Mouse (Mus musculus) cerebellum, adult 11 months (tissue): Measurements from ENCODE around the gene Ctf1.

ENCODE experiments used
- DNase-seq: peaks from one replicate; pipeline ENCODE4 v3.0.0; 2022

The Ctf1 gene

DNA sequence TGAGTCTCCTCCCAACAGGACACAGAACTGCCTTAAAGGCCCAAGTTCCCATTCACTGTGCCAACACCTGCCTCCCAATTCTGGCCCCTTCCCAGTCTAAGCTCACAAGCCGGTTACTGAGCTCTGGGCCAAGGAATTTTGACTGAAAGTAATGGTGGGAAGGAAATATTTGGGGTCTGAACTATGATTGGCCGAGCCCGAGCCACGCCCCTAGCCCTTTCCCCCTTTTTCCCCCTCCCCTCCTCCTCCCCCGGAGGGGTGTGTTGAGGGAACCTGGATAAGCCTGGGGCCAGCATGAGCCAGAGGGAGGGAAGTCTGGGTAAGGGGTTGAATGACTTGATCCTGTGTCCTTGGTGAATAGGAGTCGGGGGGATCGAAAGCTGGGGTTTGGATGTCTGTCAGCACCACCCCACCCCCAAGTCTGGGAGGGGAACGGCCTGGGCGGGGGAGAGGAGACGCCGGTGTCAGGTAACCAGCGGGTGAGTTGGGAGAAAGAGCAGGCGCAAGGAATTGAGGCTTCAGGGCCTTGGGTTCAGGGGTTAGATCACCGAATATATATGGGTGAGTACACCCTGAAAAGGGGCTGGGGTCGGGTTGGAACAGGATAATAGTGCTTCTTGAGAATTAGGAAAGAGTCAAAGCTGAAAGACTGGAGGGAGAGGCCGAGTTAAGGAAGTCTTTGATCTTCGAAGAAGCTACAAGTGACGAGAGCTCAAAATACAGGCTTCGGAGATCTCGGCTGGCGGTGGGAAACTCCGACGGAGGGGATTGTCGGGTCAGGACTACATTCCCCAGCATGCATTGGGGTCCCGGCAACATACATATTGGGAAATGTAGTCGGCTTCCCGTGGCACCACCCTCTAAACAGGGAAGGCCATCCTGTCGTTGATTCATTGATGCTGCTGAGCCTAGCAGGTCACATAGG lies at the start of gene Ctf1:
Gene Ctf1 (plus strand): TSS at position 276 of the 925 bp plus-strand sequence.
- peak; percentile 71 for DNase-seq

DNA sequence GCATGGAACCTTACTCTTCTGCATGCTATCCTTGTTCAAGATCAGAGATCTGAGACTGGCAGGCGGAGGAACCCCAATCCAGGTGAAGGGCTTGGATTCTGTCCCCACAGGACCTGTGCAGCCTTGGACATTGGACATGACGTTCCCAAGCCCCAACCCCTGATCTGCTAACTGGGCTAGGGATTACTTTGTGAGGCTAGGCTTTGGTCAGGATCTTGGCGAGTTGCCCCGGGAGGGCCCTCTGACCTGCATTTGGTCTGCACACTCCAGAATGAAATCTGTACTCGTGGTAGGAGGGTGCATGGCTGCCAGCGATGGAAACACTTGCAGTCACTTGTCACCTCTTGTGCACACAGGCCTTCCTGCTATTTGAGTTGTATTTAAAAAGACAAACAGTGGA lies 49.6 kb upstream of the Ctf1 start:
- no peak for DNase-seq

DNA sequence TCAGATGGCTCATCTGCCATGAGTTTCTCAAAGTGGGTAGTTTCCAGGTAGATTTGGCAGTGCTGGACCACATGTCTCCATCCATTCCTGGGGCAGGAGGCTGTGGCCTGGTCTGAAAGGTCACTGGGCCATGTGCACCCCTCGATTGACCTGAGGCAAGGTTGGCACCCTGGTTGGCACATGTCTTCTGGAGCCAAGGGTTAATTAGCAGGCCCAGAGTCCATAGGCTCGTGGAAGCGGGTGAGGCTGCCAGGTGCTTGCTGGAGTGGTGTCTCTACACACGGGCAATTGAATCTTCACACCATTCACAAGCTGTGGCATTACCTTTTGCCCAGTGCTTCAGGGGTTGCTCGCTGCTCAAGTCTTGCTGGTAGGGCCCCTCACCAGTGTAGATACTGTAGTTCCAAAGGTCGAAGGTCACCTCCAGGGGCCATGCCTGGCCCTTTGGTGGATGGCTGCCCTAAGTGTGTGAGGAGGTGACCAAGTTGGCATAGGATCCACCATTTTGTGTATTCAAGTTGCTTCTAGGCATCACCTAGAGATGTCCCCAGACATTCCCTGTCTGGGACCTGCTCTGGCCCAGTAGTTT lies 46.4 kb upstream of the Ctf1 start:
- DNase-seq = no peak

DNA sequence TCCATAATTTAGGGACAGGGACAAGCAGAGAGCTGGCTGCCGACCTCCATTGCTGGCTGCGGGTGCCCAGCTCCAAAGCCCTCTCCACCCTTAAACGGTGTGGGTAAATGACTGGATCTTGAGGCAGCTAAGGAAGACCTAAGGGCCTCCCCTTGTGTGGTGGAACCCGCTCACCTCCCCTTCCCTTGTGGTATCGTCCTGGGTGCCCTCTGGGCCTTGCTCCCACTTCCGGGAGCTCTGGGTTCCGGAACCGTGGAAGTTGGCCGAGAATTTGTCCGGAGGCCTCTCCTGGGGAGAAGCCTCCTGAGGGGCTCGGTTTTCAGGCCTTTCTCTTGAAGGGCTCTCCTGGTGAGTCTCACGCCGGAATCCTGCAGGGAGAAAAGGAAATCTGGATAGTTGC lies 45.9 kb upstream of the Ctf1 start:
- DNase-seq = no peak

DNA sequence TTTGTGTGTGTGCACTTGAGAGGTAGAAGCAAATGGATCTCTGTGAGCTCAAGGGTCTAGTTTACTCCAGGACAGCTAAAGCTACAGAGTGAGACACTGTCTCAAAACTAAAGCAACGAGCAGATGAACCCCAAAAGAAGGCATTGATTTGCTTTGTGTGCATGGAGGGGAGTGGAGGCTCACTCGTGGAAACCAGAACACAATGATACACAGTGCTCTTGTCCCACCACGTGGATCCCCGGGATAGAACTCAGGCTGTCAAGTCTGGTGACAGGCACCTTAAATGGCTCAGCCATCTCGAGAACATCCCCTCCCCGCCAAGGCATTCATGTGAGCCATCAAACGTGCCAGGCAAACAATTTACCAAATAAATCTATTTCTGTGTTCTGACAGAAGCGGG lies 45.4 kb upstream of the Ctf1 start:
- DNase-seq = no peak

DNA sequence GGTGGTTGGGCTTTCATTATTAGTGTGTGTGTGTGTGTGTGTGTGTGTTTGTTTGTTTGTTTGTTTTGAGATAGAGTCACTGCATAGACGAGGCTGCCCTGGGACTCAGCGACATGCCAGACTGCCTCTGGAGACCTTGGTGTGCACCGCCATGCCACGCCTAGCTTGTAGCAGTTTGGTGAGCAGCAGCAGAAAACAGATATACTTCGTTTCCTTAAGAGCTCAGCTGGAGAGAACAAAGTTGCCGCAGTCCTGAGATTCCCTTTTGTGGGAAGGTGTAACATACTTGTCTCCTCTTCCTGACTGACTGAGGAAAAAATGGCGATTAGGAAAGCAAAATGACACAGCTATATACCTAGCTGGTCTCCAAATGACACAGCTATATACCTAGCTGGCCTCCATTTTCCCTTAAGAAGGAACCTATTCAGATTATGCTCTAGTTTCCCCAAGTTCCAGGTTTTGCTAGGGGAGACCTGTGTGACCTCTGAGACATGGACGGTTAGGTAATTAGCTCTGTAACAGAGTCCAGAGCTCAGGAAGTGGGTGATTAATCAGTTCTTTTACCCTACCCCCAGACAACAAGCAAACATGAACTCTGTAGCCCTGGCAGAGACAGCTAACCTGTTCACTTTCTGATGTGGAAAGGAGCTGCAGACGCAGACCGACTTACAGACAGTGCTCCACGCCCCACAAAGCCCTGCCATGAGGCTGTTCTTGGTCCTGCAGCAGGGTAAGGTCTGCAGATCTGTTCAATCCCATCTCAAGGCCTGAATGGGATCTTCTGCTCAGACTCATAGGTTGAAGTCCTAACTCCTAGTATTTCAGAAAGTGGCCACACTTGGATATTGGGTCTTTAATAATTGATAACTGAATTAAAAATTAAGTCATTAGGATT lies 40.4 kb upstream of the Ctf1 start:
- no peak for DNase-seq

DNA sequence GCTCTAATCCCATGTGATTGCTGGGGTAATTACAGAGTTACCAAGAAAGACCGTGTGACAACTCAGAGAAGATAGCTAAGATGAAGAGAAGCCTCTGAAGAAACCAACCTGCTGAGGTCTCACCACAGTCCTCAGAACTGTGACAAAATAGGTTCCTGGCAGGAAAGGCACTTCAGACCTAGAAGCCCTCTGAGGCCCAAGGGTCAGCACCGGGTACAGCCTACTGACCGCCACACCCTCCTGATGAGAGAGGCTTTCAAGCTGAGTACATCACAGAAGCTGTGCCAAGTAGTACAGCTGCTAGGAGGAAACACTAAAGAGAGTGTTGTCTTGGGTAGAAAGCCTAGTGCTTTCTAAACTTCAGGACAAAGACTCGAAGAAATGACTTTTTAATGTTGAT lies 39.8 kb upstream of the Ctf1 start:
- DNase-seq = no peak

DNA sequence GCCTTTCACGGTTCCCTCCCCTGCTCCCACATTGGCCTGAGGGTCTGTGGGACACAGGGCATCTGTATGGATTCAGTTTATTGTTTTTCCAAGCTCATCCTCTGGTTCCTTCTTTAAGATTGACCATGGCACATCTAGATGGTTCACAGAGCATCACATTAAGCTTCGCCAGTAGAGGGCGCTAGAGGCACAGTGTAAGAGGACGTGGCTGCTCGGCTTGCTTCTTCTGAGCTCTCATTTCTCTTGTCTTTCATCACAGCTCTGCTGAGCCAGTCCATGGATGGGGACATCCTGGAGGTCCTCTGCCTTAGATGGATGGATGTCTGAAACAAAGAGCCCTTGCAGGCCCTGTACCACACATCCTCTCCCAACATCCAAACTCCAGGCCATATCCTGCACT lies 37.6 kb upstream of the Ctf1 start:
- DNase-seq = peak; percentile 82

DNA sequence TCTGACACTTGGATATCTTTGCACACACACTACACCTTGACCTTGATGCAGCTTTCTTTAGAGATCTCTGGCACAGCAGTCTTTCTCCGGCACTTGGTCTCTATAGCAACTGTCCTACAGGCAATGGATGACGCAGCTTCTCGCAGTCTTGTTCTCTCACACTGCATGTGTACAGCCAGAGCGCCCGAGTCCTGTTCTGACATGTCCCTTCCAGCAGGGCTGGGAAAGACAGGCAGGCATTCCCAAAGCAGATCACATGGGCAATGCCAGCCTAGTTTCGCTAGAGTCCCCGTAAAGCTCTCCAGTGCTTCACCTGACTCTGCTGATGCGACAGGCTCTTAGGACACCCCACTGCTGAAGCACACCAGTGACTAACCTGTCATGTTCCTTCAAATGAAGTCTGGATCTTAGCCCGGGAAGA lies 37.1 kb upstream of the Ctf1 start:
- no peak for DNase-seq

DNA sequence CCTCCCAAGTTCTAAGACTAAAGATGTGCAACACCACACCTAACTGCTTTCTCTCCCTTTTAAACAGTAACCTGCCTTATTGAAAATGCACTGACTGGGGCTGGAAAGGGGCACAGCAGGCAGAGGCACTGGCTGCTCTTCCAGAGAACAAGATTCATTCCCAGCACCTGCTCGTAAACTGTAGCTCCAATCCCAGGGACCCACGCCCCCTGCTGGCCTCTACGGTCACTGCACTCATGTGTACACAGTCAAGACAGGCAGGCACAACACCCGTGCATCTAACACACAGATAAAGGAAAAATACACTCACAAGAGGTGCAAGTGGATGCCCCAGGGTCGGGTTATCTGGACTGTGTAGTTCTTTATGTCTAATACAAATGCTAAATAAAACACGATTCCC lies 35.5 kb upstream of the Ctf1 start:
- DNase-seq = peak; percentile 47

DNA sequence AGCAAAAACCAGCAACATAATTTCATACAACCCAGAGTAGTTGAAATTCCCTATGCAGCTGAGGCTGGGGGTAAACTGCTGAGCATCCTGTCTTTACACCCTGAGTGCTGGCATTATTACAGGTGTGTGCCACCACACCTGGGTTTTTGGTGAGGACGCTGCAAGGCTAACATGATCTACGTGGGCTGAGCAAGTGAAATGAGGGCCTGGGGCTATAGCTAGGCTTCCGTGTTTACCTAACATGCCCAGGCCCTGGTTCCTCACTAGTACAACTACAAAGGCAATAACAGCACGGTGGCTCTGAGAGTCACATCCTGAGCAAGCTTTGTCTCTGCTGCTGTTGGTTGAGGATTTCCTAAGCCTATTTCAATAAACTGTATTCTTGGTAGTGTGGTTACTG lies 34.9 kb upstream of the Ctf1 start:
- DNase-seq = no peak

DNA sequence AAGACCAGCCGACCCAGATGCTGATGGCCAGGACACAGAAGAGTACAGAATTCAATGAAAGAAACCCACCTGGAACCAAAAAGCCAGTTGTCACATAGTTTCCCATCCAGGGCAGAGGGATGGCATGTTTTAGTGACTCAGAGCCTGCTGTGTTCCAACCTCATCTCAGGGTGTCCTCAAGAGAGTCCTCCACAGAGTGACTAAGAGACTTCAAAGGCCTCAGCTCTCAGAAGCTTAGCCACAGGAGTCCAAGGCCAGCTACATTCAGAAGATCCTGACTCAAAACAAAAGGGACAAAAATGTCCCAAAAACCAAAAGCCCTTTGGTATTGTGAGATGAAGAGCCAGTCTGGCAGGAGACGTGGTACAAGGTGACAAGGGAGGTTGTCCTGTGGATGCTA lies 33.7 kb upstream of the Ctf1 start:
- DNase-seq = no peak

DNA sequence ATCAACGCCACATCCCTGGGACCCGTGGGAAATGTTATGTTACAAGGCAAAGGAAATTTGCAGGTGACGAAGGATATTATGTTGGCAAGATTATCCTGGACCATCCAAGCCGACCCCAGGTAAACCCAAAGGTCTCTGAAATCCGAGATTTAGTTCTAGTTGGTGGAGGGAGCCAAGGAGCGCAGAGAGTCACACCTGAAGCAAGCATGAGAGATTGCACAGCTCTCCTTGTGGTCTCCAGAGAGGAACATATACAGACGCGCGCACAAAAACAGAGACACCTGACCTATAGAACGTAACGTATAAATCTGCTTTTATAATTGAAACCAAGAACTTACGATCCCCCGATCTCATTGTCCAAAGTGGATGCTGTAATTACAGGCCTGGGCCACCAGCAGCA lies 32.0 kb upstream of the Ctf1 start:
- DNase-seq = no peak

DNA sequence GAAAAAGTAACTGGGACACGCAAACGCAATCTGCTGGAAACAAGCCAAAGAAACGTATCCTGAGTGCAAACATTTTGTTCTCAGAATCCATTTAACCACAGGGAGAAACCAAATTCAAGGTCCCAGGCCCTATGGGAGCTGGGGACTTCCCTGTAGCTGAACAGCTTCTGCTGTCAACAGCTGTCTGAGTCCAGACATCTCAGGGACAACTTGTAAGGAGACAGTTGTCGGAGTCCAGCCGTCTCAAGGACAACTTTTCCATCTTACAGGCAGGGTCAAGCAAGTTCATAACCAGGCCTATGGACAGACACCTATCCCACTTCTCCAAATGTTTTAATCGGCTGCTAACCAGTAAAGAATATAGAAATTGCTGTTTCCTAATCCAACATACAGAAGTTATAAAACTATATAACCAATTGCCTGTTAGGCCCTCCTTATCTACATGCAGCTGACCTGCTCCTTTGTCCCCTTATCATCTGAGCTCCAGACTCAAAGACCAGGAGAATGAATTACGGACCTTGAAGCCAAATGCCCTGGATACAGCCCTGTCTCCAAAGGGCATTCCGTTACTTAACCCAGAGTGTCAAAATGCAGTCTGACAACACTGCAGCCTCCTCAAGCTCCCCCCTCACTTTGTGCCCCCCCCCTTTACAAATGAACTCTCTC lies 30.5 kb upstream of the Ctf1 start:
- DNase-seq = no peak

DNA sequence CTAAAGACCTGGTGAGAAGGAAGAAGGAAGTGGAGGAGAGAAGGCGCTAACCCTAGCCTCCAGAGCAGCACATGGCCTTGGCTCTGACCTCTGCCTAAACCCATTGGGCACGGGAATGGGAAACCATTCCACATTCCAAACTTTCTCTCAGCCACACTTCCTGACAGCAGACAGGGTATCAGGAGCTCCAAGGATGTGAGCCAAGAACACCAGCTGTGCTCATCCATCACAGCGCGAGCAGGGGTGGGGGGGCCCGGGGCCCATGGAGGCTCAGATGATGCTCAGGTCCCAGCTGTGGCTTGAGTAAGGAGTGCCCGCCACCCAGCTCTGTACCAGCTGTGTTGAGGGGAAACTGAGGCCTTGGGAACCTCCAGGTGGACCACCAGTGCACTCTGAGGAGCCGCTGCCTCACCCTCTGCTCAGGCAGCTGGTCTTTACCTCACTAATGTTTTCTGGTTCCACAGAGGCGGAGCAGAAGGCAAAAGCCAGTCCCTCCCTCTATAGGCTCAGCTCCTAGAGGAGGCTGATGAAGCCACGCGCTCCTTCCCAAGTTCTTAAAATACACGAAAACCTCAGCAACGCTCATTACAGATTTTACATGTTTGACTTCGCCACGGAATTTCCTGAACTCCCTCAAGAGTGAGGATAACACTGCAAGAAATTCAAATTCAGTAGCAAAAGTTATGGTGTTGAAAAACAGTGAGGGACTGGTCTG lies 27.1 kb upstream of the Ctf1 start:
- DNase-seq = no peak

DNA sequence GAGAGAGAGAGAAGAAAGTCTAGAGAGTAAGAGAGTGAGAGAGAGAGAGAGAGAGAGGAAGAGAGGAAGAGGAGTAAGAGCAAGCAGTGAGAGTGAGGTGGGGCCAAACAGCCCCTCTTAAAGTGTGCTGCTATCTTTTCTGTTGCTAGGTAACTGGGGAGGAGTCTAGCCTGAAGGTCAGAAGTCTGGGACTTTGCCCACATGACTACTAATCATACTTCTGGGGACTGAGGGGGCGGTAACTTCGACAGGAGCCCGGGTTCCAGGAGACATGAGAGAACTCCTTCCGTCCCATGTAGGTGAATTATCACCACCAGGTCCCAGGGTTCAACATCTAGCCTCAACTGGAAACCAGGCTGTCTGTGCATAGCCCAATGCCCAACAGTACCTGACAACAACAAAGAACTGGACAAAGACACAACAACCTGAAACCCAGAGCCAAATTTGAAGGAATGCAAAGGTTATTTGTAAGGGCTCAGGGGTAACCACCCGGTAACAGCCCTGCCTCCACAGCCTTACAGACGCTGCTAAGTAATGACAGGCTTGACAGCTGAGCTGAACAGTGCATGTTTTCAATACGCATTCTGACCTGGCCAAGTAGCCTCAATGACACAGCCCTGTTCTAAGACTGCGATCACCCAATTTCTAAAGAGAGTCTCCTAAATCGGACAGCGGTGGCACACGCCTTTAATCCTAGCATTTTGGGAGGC lies 25.6 kb upstream of the Ctf1 start:
- DNase-seq = no peak

DNA sequence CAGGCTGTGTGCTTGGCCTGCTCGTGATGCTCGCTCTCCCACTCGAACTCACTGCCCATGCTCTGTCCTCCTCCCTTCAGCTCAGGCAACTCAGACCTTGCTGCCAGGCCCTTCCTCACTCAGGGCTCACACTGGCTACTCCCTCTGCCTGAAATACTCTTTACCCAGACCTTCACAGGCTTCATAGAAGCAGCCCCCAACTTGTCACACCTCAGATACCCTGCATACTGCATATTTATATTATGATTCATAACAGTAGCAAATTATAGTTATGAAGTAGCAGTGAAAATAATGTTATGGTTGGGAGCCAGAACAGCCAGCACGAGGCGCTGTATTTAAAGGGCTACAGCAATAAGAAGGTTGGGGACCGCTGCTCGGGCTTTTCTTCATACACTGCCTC lies 23.6 kb upstream of the Ctf1 start:
- no peak for DNase-seq

DNA sequence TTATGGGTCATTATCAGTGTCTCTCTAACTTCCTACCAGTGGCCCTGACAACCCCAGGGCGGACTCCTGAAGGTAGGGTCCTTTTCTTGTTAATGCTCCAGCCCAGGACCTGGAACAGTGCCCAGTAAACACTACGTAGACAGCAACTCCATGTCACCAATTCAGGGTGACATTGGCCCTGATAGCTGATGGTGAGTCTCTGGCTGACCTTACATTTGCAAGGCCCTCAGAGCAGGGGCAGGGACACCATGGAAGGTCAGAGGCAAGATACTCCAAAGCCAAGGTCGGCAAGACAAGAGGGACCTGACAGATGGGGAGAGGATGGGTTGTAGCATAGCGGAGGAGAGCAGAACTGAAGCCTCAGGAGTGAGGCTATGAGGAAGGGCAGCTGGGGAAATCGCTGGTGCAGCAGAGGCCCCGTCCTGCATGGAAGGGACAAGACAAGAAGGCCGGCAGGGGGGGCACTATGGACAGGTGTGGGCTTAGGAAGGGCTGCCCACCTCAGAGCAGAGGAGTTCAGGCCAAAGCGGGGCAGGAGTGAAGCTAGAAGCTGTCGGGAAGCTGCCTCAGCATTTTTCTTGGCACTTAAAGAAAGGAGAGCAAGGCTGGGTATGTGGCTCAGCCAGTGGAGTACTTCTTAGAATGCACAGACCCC lies 22.8 kb upstream of the Ctf1 start:
- no peak for DNase-seq

DNA sequence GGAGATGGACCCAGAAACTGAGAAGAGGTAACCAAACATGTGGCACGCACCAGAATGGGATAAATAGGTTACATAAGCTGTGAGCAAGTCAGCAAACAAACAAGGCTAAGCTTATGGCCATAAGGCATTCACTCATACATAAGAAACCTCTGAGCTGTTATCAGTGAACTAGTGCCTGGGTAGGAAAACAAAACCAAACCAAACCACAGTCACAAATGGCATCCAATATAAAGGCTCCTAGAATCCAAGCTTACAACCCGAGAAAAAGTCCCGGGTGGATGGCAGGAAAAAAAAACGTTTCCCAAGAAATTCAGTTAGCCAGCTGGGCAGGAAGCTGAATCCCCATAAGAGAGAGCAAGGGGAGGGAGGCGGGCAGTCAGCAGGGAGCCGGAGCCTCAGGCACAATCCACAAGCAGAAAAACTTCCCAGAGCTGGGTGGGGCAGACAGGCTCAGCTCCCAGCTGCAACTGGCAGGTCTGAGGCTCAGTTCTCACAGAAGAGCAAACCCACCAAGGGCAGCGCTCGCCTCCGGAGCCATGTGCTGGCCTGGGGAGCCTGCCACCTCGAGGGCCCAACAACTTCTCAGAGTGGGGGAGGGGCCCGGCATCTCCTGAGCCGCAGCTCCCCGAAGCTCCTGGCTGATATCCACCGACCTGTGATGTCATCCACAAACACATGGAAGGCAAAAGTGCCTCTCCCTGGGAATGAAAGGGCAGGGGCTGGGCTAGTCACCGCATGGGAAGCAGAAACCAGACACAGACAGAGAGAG lies 21.1 kb upstream of the Ctf1 start:
- peak; percentile 70 for DNase-seq

DNA sequence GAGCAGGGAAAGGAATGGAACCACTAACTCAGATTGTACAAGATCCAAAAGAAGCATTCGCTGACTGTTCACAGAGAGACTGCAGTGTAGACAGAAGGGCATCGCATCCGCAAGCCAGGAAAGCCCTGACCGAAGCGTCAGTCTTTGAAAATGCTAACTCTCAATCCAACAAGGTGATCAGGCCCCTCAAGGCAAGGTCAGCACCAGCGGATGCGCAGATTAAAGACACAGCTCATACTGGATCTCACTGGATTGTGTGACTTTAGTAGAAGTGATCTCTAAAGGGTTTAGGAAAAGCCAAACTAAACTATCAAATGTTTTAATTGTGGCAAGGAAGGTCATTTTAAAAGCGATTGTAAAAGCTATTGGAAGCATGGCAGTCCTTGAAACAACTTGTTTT lies 19.2 kb upstream of the Ctf1 start:
- no peak for DNase-seq
